Mouse (Mus musculus) forebrain, embryonic 16.5 days (tissue): ENCODE measurements around the gene Pfkfb4. TPM values are rescaled to one million over a fixed set of nuclear protein-coding genes. Genes with fewer than 3 reads are reported as not detected.

Experiments
- ATAC-seq: fragments of 200-750 bp; cut with Nextera tagmentation; 2 replicates; pipeline ENCODE4 v1.8.0; 2017; ENCODE audit warnings: mild to moderate bottlenecking, moderate library complexity
- H3K27ac ChIP-seq: fragments of 300-500 bp; sonication (generic); 2 replicates; pipeline ENCODE4 v1.5.1; 2014; ENCODE audit warnings: low read length, control low read depth
- H3K27me3 ChIP-seq: fragments of 300-500 bp; sonication (generic); replicated peaks from 2 replicates; pipeline ENCODE4 v1.6.1; 2014; ENCODE audit warnings: low read length; ENCODE audit not compliant: control insufficient read depth, insufficient read depth
- H3K36me3 ChIP-seq: fragments of 300-500 bp; sonication (generic); 2 replicates; pipeline ENCODE4 v1.6.1; 2014; ENCODE audit not compliant: control insufficient read depth, insufficient read depth
- H3K4me1 ChIP-seq: fragments of 300-500 bp; sonication (generic); replicated peaks from 2 replicates; pipeline ENCODE4 v1.6.1; 2014; ENCODE audit warnings: low read length; ENCODE audit not compliant: control insufficient read depth, insufficient read depth
- H3K4me2 ChIP-seq: fragments of 300-500 bp; sonication (generic); 2 replicates; pipeline ENCODE4 v1.6.1; 2014; ENCODE audit warnings: mild to moderate bottlenecking, low read length, control low read depth
- H3K4me3 ChIP-seq: fragments of 300-500 bp; sonication (generic); replicated peaks from 2 replicates; pipeline ENCODE4 v1.5.1; 2014; ENCODE audit warnings: mild to moderate bottlenecking, low read length, control low read depth
- H3K9ac ChIP-seq: fragments of 300-500 bp; sonication (generic); replicated peaks from 2 replicates; pipeline ENCODE4 v1.6.1; 2014; ENCODE audit warnings: low read depth, low read length, control low read depth
- H3K9me3 ChIP-seq: fragments of 300-500 bp; sonication (generic); 2 replicates; pipeline ENCODE4 v1.6.1; 2016; ENCODE audit warnings: low read length; ENCODE audit not compliant: control insufficient read depth
- WGBS: fragments of 180-500 bp; shearing (Covaris S2); extraction: QIAGEN DNeasy Blood & Tissue Kit; methylation state at CpG from one replicate; pipeline ENCODE4 v1.1.7; 2014; 5-methylcytosine and 5-hydroxymethylcytosine counted together
- polyA plus RNA-seq: library from polyadenylated mRNA; unstranded; fragments of >200 nt; fragmentation: Nextera tagmentation; extraction: Ambion mirVana; gene quantifications from 2 replicates; pipeline ENCODE4 v1.2.1, GENCODE M21; 2015

The Pfkfb4 gene
- polyA plus RNA-seq, 1 experiment from 2014 or later, result 34.0 TPM

- no peak overlapping the region for H3K4me2 ChIP-seq
- 71% methylated on average over 6 of the region's 6 CpGs for WGBS
- H3K4me3 ChIP-seq, result no peak overlapping the region
- H3K27ac ChIP-seq, result no peak overlapping the region
- no peak for ATAC-seq
- H3K9me3 ChIP-seq, result no peaks in the 10 kb centered on the region
- no peaks in the 10 kb centered on the region for H3K36me3 ChIP-seq
- H3K27me3 ChIP-seq, result no peaks in the 10 kb centered on the region
- H3K9ac ChIP-seq, result no peak overlapping the region
- H3K4me1 ChIP-seq, result peaks cover 12% of the 10 kb centered on the region
Measured at GRCm38 (mm10) chr9:109040906-109041305, 49.3 kb downstream of the Pfkfb4 start.

- Histone ChIP-seq H3K36me3 (no peaks in the 10 kb centered on the region), H3K27me3 (no peaks in the 10 kb centered on the region), H3K4me3 (no peak overlapping the region), H3K27ac (no peak overlapping the region), H3K9ac (no peak overlapping the region), H3K4me1 (peaks cover 12% of the 10 kb centered on the region), H3K4me2 (no peak overlapping the region), H3K9me3 (no peaks in the 10 kb centered on the region)
- no peak for ATAC-seq
- 74% methylated on average over 7 of the region's 7 CpGs for WGBS
Measured at GRCm38 (mm10) chr9:109041351-109041750, 49.8 kb downstream of the Pfkfb4 start.

GRCm38 (mm10) chr9:109046306-109046705, 54.7 kb downstream of the Pfkfb4 start:
- Histone ChIP-seq H3K36me3 (no peaks in the 10 kb centered on the region), H3K9ac (no peak overlapping the region), H3K9me3 (no peaks in the 10 kb centered on the region), H3K4me2 (no peak overlapping the region), H3K4me1 (no peaks in the 10 kb centered on the region), H3K27ac (no peak overlapping the region), H3K4me3 (no peak overlapping the region), H3K27me3 (no peaks in the 10 kb centered on the region)
- ATAC-seq, result no peak
- WGBS, result 37% methylated on average over 5 of the region's 5 CpGs

GRCm38 (mm10) chr9:109049316-109049715, 57.7 kb downstream of the Pfkfb4 start:
- Histone ChIP-seq H3K27me3 (no peaks in the 10 kb centered on the region), H3K27ac (no peak overlapping the region), H3K4me3 (no peak overlapping the region), H3K4me2 (no peak overlapping the region), H3K9ac (no peak overlapping the region), H3K9me3 (no peaks in the 10 kb centered on the region), H3K4me1 (no peaks in the 10 kb centered on the region; the same call in 1 of the 2 replicates), H3K36me3 (no peaks in the 10 kb centered on the region)
- 85% methylated on average over 7 of the region's 7 CpGs for WGBS
- no peak for ATAC-seq

GRCm38 (mm10) chr9:109049996-109050673, 58.6 kb downstream of the Pfkfb4 start:
- Histone ChIP-seq H3K9me3 (no peaks in the 10 kb centered on the region), H3K9ac (no peak overlapping the region), H3K4me2 (no peak overlapping the region), H3K27me3 (no peaks in the 10 kb centered on the region), H3K27ac (no peak overlapping the region), H3K36me3 (no peaks in the 10 kb centered on the region), H3K4me3 (no peak overlapping the region), H3K4me1 (peaks cover 2% of the 10 kb centered on the region)
- 83% methylated on average over 9 of the region's 9 CpGs for WGBS
- no peak for ATAC-seq

DNA sequence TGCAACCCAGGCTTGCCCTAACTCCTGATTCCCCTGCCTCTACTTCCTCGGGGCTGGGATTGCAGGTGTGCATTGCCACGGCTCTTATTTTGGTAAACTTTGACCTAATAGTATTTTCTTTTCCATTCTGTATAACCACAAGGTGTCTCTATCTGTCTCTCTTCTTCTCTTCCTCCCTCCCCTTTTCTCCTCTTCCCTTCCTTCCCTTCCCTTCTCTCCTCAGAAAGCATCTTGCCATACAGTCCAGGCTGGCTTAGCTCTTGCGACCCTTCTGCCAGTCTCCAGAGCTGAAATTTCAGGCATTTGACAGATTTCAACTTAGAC, 59.1 kb downstream of the Pfkfb4 start:
- Histone ChIP-seq H3K9me3 (no peaks in the 10 kb centered on the region), H3K36me3 (no peaks in the 10 kb centered on the region), H3K27ac (no peak overlapping the region), H3K4me1 (peaks cover 6% of the 10 kb centered on the region), H3K9ac (no peak overlapping the region), H3K4me2 (no peak overlapping the region), H3K4me3 (no peak overlapping the region), H3K27me3 (no peaks in the 10 kb centered on the region)
- ATAC-seq, result no peak
- 85% methylated on average over 3 of the region's 3 CpGs for WGBS

DNA sequence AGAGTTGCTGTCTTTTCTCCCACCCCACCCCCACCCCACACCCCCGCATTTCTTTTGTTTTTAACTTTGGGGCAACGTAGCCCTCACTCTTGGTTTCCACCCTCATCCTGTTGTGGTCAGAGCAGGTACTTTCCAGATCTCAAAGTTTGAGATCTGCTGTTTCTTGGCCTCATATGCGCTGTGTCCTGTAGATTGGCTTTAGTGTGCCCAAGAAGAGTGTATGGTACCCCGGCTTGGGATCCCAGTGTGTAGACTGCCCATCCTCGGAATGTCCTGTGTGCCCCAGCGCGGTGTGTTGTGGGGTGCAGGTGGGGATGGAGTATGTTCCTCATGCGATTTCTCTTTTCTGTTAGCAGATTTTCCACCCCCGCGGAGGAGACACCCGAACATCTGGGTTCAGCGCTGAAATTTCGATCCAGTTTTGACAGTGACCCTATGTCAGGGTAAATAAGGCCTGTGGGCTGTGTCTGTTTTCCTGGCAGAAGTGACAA, 59.5 kb downstream of the Pfkfb4 start:
- Histone ChIP-seq H3K4me2 (no peak overlapping the region), H3K4me1 (peaks cover 6% of the 10 kb centered on the region), H3K9me3 (no peaks in the 10 kb centered on the region), H3K4me3 (no peak overlapping the region), H3K9ac (no peak overlapping the region), H3K27me3 (no peaks in the 10 kb centered on the region), H3K27ac (no peak overlapping the region), H3K36me3 (no peaks in the 10 kb centered on the region)
- 91% methylated on average over 13 of the region's 13 CpGs for WGBS
- no peak for ATAC-seq

DNA sequence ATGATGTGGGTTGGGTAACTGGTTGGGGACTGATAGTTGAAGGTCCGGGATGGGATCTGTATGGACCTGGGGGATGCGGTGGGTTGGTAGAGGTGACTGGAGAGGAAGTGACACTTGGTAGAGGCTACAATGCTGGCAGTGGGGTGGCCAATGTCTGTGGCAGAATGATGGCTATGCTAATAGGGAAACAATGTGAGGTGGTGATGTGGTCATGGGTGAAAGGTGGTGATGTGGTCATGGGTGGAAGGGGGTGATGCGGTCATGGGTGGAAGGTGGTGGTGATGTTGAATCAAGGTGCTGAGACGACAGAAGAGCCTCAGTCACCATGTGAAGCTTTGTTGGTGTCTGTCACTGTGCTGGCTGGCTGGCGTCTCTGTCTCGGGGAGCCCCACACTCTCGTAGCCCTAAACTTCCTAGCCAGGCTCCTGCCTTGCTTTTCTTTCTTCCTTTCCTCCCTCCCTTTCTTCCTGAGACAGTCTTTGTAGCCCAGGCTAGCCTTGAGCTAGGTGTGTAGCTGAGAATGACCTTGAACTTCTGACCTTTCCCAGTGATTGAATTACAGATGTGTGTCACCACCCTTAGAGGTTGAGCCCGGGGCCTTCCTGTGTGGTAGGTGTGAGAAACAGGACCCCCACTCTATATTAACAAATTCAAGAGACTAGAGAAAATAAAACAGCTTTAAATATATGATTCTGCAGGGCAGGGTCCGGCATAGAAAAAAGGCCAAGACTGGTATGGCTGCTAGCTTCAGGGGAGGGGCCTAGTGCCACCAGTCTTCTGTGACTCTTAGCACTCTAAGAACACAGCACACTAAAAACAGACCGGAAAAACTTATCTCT, 60.3 kb downstream of the Pfkfb4 start:
- H3K4me2 ChIP-seq, result no peak overlapping the region
- peaks cover 6% of the 10 kb centered on the region for H3K4me1 ChIP-seq
- H3K4me3 ChIP-seq, result no peak overlapping the region
- H3K9me3 ChIP-seq, result no peaks in the 10 kb centered on the region
- 91% methylated on average over 10 of the region's 10 CpGs for WGBS
- H3K36me3 ChIP-seq, result no peaks in the 10 kb centered on the region
- no peaks in the 10 kb centered on the region for H3K27me3 ChIP-seq
- no peak overlapping the region for H3K27ac ChIP-seq
- no peak for ATAC-seq
- H3K9ac ChIP-seq, result no peak overlapping the region

DNA sequence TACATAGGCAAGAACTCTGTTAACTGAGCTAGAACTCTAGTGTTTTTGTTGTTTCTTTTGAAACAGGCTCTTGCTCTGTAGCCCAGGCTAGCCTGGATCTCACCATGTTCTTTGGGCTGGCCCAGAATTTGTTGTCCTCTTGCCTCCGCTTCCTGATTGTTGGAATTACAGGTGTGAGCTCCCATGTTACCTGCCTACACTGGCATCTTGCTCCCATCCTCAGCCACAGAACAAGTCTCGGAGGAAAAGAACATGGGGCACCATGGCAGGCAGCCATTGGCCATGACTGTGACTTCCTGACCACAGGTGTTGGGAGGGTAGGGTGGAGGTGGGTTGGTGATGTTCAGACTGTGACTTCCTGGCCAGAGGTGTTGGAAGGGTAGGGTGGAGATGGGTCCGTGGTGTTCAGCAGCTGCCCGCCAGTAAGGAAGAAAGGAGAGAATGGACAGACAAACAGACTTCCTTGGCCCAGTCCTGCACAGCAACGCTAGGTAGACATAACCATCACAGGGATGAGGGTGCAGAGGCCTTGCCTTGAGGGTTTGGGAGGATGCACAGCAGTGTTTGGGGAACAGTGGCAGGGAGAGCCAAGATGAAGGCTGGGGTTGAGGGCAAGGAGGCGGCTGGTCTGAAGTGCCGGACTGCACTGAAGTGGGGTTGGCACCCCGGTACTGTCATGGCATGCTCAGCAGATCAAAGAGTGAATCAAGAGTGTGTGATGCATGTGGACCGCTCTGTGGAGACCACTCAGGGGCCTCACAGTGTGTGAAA, 61.1 kb downstream of the Pfkfb4 start:
- Histone ChIP-seq H3K9me3 (no peaks in the 10 kb centered on the region), H3K4me1 (peaks cover 6% of the 10 kb centered on the region), H3K36me3 (no peaks in the 10 kb centered on the region), H3K27me3 (no peaks in the 10 kb centered on the region), H3K4me2 (no peak overlapping the region), H3K9ac (no peak overlapping the region), H3K27ac (no peak overlapping the region), H3K4me3 (no peak overlapping the region)
- ATAC-seq, result no peak
- 88% methylated on average over 9 of the region's 9 CpGs for WGBS
